Mouse (Mus musculus) thymus, postnatal 10 days (tissue): ENCODE measurements around the gene Palm2.
"Not testable (repeated sequence)": the region's sequence is repeated elsewhere in the genome, so short reads cannot be mapped to it uniquely, and the experiment has no call there.

ENCODE experiments used
- DNase-seq, 2 experiments: peaks; one replicate each; pipeline ENCODE4 v3.0.0; 2021; ENCODE audit warnings: low spot score in 2 of 2

Palm2 gene

DNA sequence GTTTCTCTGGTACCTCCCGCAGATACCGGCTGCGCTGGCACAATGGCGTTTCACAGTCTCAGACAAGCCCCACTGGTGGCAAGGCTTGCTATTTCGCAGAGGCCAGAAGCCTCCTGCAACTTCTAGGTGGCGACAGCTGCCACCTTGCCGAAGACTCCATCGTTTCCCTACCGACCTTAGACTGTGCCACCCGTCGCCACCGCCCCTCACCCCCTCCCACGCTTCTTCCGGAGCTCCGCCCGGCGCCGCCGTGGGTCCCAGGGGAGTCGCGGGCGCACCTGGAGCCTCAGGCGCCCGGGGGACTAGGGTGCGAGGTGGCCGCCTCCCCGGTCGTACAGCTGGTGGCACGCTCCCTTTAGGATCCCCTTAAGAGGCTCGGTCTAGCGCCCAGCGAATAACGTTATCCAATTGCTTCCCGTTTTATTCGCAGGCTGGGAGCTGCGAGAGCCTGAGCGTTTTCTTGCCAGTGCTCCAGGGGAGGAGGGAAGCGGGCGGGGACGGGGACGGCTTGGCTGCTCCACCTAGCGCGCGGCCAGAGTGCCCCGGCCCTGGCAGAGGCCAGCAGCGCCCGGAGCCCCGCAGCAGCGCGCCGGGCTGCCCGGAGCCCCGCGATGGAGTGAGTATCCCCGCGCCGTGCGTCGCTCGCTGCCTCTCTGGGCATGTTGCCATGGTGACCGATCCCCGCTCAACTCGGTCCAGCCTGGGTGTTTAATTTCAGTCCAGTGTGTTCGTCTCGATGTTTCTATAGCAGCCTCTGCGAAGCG, at the start of gene Palm2:
Gene Palm2, plus strand, starts transcription at position 307 of the 764 bp plus-strand sequence.
- DNase-seq = peak; percentile 35 to 62

GRCm38 (mm10) chr4:57384355-57384754, 49.7 kb upstream of the Palm2 start:
- peak in 1 of 2 experiments; percentile 11 for DNase-seq

- no peak for DNase-seq
Measured at GRCm38 (mm10) chr4:57391103-57391502, 42.9 kb upstream of the Palm2 start.

GRCm38 (mm10) chr4:57396414-57396813, 37.6 kb upstream of the Palm2 start:
- DNase-seq = no peak

GRCm38 (mm10) chr4:57412385-57412784, 21.7 kb upstream of the Palm2 start:
- not testable (repeated sequence) for DNase-seq

DNA sequence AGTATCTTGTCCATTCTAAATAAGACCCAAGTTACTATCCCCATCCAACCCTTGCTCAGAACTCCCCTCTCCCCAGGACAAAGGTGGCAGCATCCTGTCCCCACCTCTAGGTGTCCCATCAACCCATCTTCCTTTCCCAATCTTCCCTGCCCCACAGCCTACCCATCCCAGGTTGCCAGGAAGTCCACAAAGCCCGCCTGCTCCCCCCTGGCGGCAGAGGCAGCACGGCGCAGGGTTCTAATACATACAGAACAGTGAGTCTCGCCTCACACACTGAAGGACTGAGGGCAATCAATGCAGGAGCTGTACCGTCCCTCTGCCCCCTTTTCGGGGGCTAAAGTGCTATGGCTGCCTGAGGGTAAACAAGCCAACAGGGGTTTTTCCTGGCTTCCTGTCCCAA, 21.0 kb upstream of the Palm2 start:
- no peak for DNase-seq

GRCm38 (mm10) chr4:57413670-57414069, 20.4 kb upstream of the Palm2 start:
- DNase-seq = not testable (repeated sequence)

DNA sequence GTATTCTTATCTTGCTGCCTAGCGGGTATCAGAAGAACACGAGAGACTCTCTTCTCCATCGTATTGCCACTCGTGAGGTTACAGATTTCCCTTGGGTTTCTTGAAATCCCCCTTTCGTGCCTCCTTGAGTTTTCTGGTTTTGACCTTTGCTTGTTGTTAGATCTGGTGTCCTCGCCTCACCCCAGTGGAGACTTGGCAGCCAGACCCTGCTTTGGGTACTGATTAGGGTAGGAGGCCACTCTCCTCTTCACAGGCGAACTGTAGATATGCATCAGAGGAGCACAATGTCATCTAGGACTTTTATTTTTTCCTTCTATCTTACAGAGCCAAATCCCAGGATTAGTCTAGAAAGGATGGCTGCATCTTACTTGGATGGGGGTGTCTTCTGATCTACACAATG, 10.0 kb upstream of the Palm2 start:
- no peak for DNase-seq

GRCm38 (mm10) chr4:57428317-57428716, 5.7 kb upstream of the Palm2 start:
- DNase-seq = no peak

DNA sequence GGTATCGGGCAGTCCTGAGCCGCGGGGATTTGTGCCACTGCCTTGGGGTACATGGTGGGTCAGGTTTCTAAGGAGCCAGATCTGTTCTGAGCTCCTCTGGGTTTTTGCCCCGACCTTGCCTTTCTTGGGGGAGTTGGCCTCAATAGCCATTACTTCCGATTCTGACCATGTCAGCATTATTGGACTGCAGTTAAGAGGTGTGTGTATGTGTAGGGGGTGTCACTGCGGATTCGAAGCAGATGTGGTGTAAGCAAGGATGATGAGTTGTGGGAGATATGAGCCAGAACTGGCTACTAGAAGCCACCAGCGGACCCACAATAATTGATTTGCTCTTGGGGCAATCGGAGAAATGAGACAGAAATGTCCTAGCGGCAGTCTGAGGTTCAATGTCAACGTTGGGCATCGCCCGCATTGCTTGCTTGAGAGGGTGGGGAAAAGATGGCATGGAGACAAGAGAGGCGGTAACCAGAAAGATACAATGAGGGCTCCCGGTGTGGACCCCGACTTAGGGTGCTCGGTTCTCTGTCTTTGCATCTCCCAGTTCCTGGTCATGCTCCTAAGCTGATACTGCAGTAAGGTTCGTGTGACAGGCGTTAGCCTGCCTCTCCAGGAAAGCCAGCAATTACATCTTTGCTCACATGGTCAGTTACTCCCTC, 786 bp downstream of the Palm2 start:
- no peak for DNase-seq

- DNase-seq = no peak
Measured at GRCm38 (mm10) chr4:57436286-57436685, 2.2 kb downstream of the Palm2 start.

GRCm38 (mm10) chr4:57446082-57446481, 12.0 kb downstream of the Palm2 start:
- DNase-seq = no peak

DNA sequence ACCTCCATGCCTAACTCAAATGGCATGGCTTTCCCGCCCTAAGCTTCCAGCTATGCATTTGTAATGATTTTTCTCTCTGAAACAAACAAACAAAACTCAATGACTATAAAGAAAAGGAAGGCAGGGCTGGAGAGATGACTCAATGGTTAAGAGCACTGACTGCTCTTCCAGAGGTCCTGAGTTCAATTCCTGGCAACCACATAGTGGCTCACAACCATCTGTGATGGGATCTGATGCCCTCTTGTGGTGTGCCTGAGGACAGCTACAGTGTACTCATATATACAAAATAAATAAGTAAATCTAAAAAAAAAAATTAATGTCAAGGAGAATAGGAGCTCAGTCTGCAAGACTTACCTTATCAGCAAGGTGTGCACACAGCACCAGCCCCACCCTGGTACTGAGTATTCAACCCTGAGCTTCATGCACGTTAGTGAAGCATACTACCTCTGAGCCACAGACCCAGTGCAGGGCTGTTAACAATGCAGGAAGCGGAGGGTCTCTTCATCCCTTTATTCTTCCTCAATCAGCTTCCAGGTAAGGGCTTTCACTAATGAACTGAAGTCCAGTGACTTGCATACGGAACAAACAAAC, 12.9 kb downstream of the Palm2 start:
- DNase-seq = no peak

DNA sequence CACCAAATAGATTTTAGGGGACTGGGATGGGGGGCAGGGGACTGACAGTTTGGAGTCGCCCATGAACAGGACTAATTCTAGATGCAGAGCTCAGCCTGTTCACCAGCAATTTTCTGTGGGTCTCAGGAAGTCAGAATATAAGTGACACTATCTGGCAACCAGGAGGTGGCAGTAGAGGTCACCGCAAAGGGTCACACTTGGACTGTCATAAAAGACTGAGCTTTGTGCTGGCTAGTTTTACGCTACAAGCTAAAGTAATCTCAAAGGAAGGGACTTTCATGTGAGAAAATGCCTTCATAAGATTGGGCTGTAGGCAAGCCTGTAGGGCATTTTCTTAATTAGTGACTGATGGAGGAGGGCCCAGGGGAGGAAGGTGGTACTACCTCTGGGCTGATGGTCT, 17.8 kb downstream of the Palm2 start:
- peak in 1 of 2 experiments; percentile 50 for DNase-seq

GRCm38 (mm10) chr4:57452661-57453060, 18.6 kb downstream of the Palm2 start:
- no peak for DNase-seq

- peak in 1 of 2 experiments; percentile 8 for DNase-seq
Measured at GRCm38 (mm10) chr4:57462378-57462777, 28.3 kb downstream of the Palm2 start.

DNA sequence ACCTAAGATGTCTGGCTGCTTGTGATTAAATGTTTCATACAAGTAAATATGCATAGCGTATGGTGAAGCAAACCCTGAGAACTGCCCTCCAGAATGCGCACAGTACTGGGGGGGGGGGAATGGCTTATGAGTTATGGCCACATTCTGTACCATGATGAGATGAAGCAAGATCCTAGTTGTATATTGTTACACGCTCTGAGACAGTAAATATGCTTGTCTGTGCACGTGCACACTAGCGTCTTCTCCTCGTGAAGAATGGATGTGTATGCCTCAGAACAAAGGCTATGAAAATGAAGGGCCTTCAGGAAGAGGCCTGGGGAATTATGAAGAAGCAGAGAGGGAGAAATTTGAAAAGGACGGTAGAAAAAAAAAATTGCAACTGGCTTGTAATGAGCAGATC, 48.4 kb downstream of the Palm2 start:
- no peak for DNase-seq

GRCm38 (mm10) chr4:57486392-57486791, 52.3 kb downstream of the Palm2 start:
- DNase-seq = no peak

GRCm38 (mm10) chr4:57489887-57490286, 55.8 kb downstream of the Palm2 start:
- no peak for DNase-seq

DNA sequence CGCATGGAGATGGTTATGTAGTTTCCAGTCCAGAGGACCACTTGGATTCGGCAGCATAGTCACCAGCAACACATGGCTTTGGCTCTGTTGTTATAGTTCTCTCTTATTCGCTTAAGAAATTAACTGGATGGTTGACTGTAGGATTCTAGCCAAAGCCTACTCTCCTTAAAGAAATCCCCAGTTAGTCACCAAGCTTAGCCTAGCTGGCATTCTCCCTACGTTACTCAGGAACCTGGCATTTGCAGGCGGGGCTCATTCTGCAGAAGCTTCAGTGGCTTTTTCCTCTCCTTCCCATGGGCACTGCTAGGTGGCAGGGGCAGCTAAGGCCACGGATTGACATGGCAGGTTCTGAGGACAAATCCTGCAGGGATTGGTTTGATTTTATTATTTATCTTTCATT, 70.7 kb downstream of the Palm2 start:
- no peak for DNase-seq

DNA sequence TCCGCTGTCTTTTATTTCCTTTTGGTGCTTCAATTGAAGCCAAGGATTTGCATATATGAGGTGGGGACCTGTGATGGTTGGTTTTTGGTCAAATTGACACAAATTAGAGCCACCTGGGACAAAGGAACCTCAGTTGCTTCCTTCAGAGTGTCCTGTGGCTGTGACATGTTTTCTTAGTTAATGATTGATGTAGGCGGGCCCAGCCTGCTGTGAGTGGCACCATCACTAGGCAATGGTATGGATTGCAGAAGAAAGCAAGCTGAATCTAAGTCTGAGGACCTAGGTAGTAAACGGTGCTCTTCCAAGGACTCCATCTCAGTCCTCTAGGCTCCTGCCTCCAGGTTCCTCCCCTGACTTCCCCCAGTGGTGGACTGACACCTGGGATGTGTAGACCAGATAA, 76.5 kb downstream of the Palm2 start:
- no peak for DNase-seq

DNA sequence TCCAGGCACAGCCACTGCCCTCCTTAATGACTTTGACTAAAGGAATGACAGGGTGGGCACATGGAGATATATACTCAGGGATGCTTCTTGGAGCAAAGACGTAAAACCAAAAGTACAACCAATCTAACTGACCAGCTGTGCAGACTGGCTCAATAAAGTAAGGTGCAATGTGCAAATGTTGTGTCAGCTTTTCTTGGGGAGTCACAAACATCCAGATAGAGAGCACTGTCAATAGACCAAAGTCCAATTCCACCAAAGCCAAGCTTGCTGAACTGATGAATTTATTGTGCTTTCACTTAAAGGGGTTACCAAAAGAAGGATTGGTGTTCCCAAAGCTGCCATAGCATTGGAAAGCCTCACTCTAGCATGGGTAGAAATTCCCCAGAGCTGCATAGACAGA, 77.7 kb downstream of the Palm2 start:
- no peak for DNase-seq
